Mouse (Mus musculus): ENCODE results near the gene Tmem120b. TPM values are rescaled to one million over a fixed set of nuclear protein-coding genes. Genes with fewer than 3 reads are reported as not detected.

The Tmem120b gene
- polyA plus RNA-seq, 1 experiment, result 5.8 TPM

GRCm38 (mm10) chr5:123138230-123138911, 70.2 kb downstream of the Tmem120b start:
- DNase-seq (ENCODE audit: low read depth in 1 of 2, low spot score in 2 of 2), result no peak
- TF ChIP-seq POLR2A (IDR thresholded peaks at IDR 0.05; ENCODE audit: low read depth, low read length), result 0 out of 2 replicates have a peak, but pooled peaks have one; percentile 17
- TF ChIP-seq CTCF (IDR thresholded peaks at IDR 0.05; ENCODE audit: extremely low read depth, insufficient read depth, insufficient read length, insufficient replicate concordance), result no peak
- Histone ChIP-seq H3K36me3 (ENCODE audit: control insufficient read depth, insufficient read depth, low read length) (peaks cover 28% of the 10 kb centered on the region), H3K27ac (ENCODE audit: insufficient read depth, low read length) (peak overlapping the region; percentile 99), H3K4me1 (ENCODE audit: control insufficient read depth, insufficient read depth, insufficient read length) (peaks cover 18% of the 10 kb centered on the region; the same call in 1 of the 2 replicates), H3K27me3 (ENCODE audit: control insufficient read depth, insufficient read depth, low read length) (no peaks in the 10 kb centered on the region), H3K4me3 (ENCODE audit: extremely low read depth, insufficient read depth, insufficient read length) (peak overlapping the region; percentile 71)
- 5% methylated on average over 38 of the region's 40 CpGs for WGBS

GRCm38 (mm10) chr5:123138953-123139721, 70.9 kb downstream of the Tmem120b start:
- H3K36me3 ChIP-seq (ENCODE audit: control insufficient read depth, insufficient read depth, low read length), result peaks cover 25% of the 10 kb centered on the region
- DNase-seq (ENCODE audit: low read depth in 1 of 2, low spot score in 2 of 2), result peak in 1 of 2 experiments; percentile 68
- H3K27ac ChIP-seq (ENCODE audit: insufficient read depth, low read length), result peak overlapping the region; percentile 99
- TF ChIP-seq POLR2A (IDR thresholded peaks at IDR 0.05; ENCODE audit: low read depth, low read length) (peak; percentile 28; the same call in 1 of the 2 replicates), CTCF (IDR thresholded peaks at IDR 0.05; ENCODE audit: extremely low read depth, insufficient read depth, insufficient read length, insufficient replicate concordance) (no peak)
- 2% methylated on average over 39 of the region's 39 CpGs for WGBS
- peak overlapping the region; percentile 71 for H3K4me3 ChIP-seq (ENCODE audit: extremely low read depth, insufficient read depth, insufficient read length)
- no peaks in the 10 kb centered on the region for H3K27me3 ChIP-seq (ENCODE audit: control insufficient read depth, insufficient read depth, low read length)
- peaks cover 20% of the 10 kb centered on the region; the same call in 1 of the 2 replicates for H3K4me1 ChIP-seq (ENCODE audit: control insufficient read depth, insufficient read depth, insufficient read length)

- WGBS, result 2% methylated on average over 28 of the region's 28 CpGs
- H3K4me1 ChIP-seq (ENCODE audit: control insufficient read depth, insufficient read depth, insufficient read length), result peaks cover 29% of the 10 kb centered on the region; the same call in 1 of the 2 replicates
Measured at GRCm38 (mm10) chr5:123139722-123140627, 71.8 kb downstream of the Tmem120b start.

DNA sequence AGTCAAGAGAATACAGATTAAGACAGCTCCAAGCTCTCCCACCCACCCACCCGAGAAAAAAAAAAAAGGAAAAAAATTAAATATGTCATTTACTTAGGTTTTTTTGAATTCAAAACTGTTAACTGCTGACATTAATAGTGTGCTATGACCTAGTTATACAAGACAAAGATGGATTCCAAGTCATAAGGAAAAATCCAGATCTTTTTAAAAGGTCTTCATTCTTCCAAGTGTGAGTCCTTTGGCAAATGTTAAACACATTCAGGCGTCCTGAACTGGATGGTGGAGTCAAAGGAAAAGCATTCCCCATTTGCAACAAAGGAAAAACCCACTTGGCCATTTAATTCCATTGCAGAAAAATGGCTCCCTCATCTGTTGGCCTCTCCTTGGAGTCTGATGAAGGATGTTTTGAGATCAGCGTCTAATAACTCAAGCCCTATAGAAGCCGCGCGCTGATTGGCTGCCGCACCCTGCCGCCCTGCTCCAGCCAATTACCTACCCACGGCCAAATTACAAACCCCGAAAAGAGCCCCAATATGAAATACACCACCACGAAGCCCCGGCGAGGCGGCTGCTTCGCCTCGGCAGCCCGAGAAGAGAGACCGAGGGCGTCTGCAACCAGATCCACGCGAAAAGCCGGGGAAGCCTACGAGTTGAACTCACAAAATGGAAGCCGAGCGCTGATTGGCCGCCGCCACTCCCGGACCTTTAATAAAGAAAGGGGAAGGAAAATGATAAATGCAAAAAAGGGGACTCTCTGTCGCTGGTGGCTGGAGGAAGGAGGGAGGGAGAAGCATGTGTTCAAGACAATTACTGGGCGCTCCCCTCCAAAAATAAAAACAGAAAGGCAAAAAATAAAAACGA, 72.7 kb downstream of the Tmem120b start:
- no peaks in the 10 kb centered on the region for H3K27me3 ChIP-seq (ENCODE audit: control insufficient read depth, insufficient read depth, low read length)
- under 1% methylated on average over 31 of the region's 31 CpGs for WGBS
- peak; percentile 76 to 89 for DNase-seq (ENCODE audit: low read depth in 1 of 2, low spot score in 2 of 2)
- peak overlapping the region; percentile 89 for H3K4me3 ChIP-seq (ENCODE audit: extremely low read depth, insufficient read depth, insufficient read length)
- H3K36me3 ChIP-seq (ENCODE audit: control insufficient read depth, insufficient read depth, low read length), result peaks cover 8% of the 10 kb centered on the region
- H3K27ac ChIP-seq (ENCODE audit: insufficient read depth, low read length), result peak overlapping the region; percentile 100
- TF ChIP-seq POLR2A (IDR thresholded peaks at IDR 0.05; ENCODE audit: low read depth, low read length) (peak; percentile 90), CTCF (IDR thresholded peaks at IDR 0.05; ENCODE audit: extremely low read depth, insufficient read depth, insufficient read length, insufficient replicate concordance) (no peak)
- H3K4me1 ChIP-seq (ENCODE audit: control insufficient read depth, insufficient read depth, insufficient read length), result peaks cover 24% of the 10 kb centered on the region; the same call in 1 of the 2 replicates

More at GRCm38 (mm10) chr5:123139722-123140627, 71.8 kb downstream of the Tmem120b start:
- Histone ChIP-seq H3K27ac (ENCODE audit: insufficient read depth, low read length) (peak overlapping the region; percentile 99), H3K36me3 (ENCODE audit: control insufficient read depth, insufficient read depth, low read length) (peaks cover 17% of the 10 kb centered on the region), H3K27me3 (ENCODE audit: control insufficient read depth, insufficient read depth, low read length) (no peaks in the 10 kb centered on the region), H3K4me3 (ENCODE audit: extremely low read depth, insufficient read depth, insufficient read length) (peak overlapping the region; percentile 71)
- DNase-seq (ENCODE audit: low read depth in 1 of 2, low spot score in 2 of 2), result no peak
- no peak for TF ChIP-seq CTCF (IDR thresholded peaks at IDR 0.05; ENCODE audit: extremely low read depth, insufficient read depth, insufficient read length, insufficient replicate concordance)

GRCm38 (mm10) chr5:123141555-123142160, 73.4 kb downstream of the Tmem120b start:
- no peak for DNase-seq (ENCODE audit: low read depth in 1 of 2, low spot score in 2 of 2)
- H3K36me3 ChIP-seq (ENCODE audit: control insufficient read depth, insufficient read depth, low read length), result peaks cover 11% of the 10 kb centered on the region
- TF ChIP-seq POLR2A (IDR thresholded peaks at IDR 0.05; ENCODE audit: low read depth, low read length), result no peak
- TF ChIP-seq CTCF (IDR thresholded peaks at IDR 0.05; ENCODE audit: extremely low read depth, insufficient read depth, insufficient read length, insufficient replicate concordance), result no peak
- peak overlapping the region; percentile 89 for H3K4me3 ChIP-seq (ENCODE audit: extremely low read depth, insufficient read depth, insufficient read length)
- peak overlapping the region; percentile 100 for H3K27ac ChIP-seq (ENCODE audit: insufficient read depth, low read length)
- peaks cover 20% of the 10 kb centered on the region; the same call in 1 of the 2 replicates for H3K4me1 ChIP-seq (ENCODE audit: control insufficient read depth, insufficient read depth, insufficient read length)
- WGBS, result 1% methylated on average over 33 of the region's 38 CpGs
- no peaks in the 10 kb centered on the region for H3K27me3 ChIP-seq (ENCODE audit: control insufficient read depth, insufficient read depth, low read length)
